21 mouse cellular contexts compared by ENCODE assay signal in the genomic region with DNA sequence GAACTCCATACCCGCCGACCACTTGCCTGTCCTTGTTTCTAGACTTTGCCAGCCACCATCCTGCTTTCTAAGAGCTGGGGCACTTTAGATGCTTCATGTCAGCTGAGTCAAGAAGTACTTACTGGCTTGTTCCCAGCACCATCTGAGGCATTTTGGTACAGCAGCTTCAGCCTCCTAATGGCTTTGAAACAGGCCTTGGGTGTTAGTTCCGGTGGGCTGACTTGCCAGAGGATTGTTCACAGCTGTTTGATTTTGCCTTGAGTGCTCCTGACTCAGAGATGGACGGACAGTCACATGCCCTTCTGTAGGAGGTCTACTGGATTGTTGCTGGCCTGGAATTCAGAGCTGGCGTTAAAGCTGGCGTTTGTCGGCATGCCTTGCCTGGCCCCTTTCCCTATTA. TPM values are rescaled to one million over a fixed set of nuclear protein-coding genes. Genes with fewer than 3 reads are reported as not detected.
A peak's percentile ranks its signal among the peaks of the same experiment; 100 is the strongest.
DNase-seq lines count a peak whose midpoint lies in the region; ATAC-seq lines count a peak whose summit lies in the region.
"Had no signal": no experiment of that assay in that cellular context is flagged by ENCODE, and none has a peak within 500 bp of the region (broad histone marks: within the 10 kb centered on the region; RNA-seq: fewer than 3 reads in every experiment).

No protein-coding gene starts in this region.

- peak; percentile 17 for DNase-seq in embryo, embryonic 11 days
- no peak for DNase-seq in embryo, embryonic 9.5 days (ENCODE audit: extremely low spot score)
- peak; percentile 41 for DNase-seq in 3134 (ENCODE audit: extremely low read depth, insufficient read length, low spot score)
- DNase-seq in lung, adult 18-20 months: peak; percentile 72 to 80
- peak; percentile 77 for DNase-seq in lung, postnatal 14 days
- DNase-seq in right cerebral cortex, postnatal 25 days: no peak
- DNase-seq in forebrain, embryonic 14.5 days (ENCODE audit: low spot score): no peak
- no peak for DNase-seq in ovary, postnatal 36 days (ENCODE audit: low spot score)
- DNase-seq: adrenal gland, postnatal 10 days; cerebellum, adult 11 months; cerebellum, postnatal 25 days; forebrain, postnatal 0 days; gastrocnemius, postnatal 36 days; kidney, adult 8-10 months; kidney, postnatal 4 days; liver, embryonic 13.5 days; midbrain, embryonic 14.5 days; thymus, postnatal 14 days had no signal

- H3K27me3 ChIP-seq in forebrain, embryonic 14.5 days (replicated peaks; ENCODE audit: control insufficient read depth, insufficient read depth, low read length): no peaks in the 10 kb centered on the region
- H3K27me3 ChIP-seq: embryonic facial prominence, embryonic 12.5 days; liver, embryonic 13.5 days had no signal

- peaks cover 9% of the 10 kb centered on the region; the same call in 1 of the 2 replicates for H3K36me3 ChIP-seq in forebrain, embryonic 14.5 days (ENCODE audit: control insufficient read depth, insufficient read depth, low read length)
- H3K36me3 ChIP-seq: embryonic facial prominence, embryonic 12.5 days had no signal

- H3K9me3 ChIP-seq in forebrain, embryonic 14.5 days (replicated peaks; ENCODE audit: control insufficient read depth, low read length): no peaks in the 10 kb centered on the region
- H3K9me3 ChIP-seq: embryonic facial prominence, embryonic 12.5 days; heart, embryonic 10.5 days; hindbrain, embryonic 10.5 days; liver, embryonic 13.5 days had no signal

- H3K4me1 ChIP-seq in forebrain, embryonic 14.5 days (ENCODE audit: control insufficient read depth, insufficient read depth, low read length): no peaks in the 10 kb centered on the region; the same call in 1 of the 2 replicates

- 77% methylated on average over 7 of the region's 7 CpGs for WGBS in forebrain, embryonic 14.5 days

- no peak overlapping the region for H3K9ac ChIP-seq in forebrain, embryonic 14.5 days (ENCODE audit: low read length)
- H3K9ac ChIP-seq: embryonic facial prominence, embryonic 12.5 days; forebrain, postnatal 0 days; liver, embryonic 13.5 days had no signal

- no peak overlapping the region for H3K4me3 ChIP-seq in forebrain, embryonic 14.5 days (ENCODE audit: low read depth, low read length)
- H3K4me3 ChIP-seq: embryonic facial prominence, embryonic 12.5 days; heart, embryonic 10.5 days; liver, embryonic 13.5 days had no signal

- no peak for ATAC-seq in forebrain, embryonic 14.5 days
- ATAC-seq: forebrain, postnatal 0 days had no signal

- H3K27ac ChIP-seq in forebrain, embryonic 14.5 days (ENCODE audit: low read depth, low read length): no peak overlapping the region
- H3K27ac ChIP-seq: embryonic facial prominence, embryonic 12.5 days; heart, embryonic 10.5 days; hindbrain, embryonic 10.5 days; liver, embryonic 13.5 days had no signal

- H3K4me2 ChIP-seq in forebrain, embryonic 14.5 days (ENCODE audit: low read length): no peak overlapping the region
- H3K4me2 ChIP-seq: liver, embryonic 13.5 days had no signal

RNA-seq across cellular contexts. Expression of a gene that starts 13.5 kb away (rescaled TPM):
- 16.2 and 17.7 TPM in 2 replicates for polyA plus RNA-seq in forebrain, embryonic 14.5 days (2014; fragmentation: Nextera tagmentation; extraction: Ambion mirVana)

RNA-seq across cellular contexts. Expression of a gene that starts 16.3 kb away (rescaled TPM):
- polyA plus RNA-seq in forebrain, embryonic 14.5 days (2014; fragmentation: Nextera tagmentation; extraction: Ambion mirVana): 259 and 279 TPM in 2 replicates

Comparison
In these comparisons a context has a peak if more than half of its experiments do, and no peak if none do; other contexts are left out.
1. DNase-seq: peak in embryo, embryonic 11 days (single experiment), 3134 (single experiment), lung, adult 18-20 months (2 of 2) and lung, postnatal 14 days (single experiment); none in embryo, embryonic 9.5 days (single experiment), right cerebral cortex, postnatal 25 days (single experiment), forebrain, embryonic 14.5 days (single experiment) and ovary, postnatal 36 days (single experiment).